Mouse (Mus musculus) left cerebral cortex, postnatal 14 days (tissue): ENCODE data around the gene Dlat. TPM values are rescaled to one million over a fixed set of nuclear protein-coding genes. Genes with fewer than 3 reads are reported as not detected.

Experiments used
- DNase-seq, 2 experiments: peaks; one replicate each; pipeline ENCODE4 v3.0.0; 2021 to 2022; ENCODE audit warnings: low spot score in 2 of 2, mixed read lengths in 1 of 2
- intact Hi-C: fragments of 180-260 bp; cut with DNase I; formaldehyde crosslinking; loops from one replicate; pipeline ENCODE4 v1.15.1; 2025
- long read RNA-seq, 2 experiments: library from polyadenylated mRNA; stranded (forward); transcript quantifications; one replicate each; pipeline ENCODE4 v2.0.0; 2021
- total RNA-seq, 2 experiments: library from RNA; stranded (reverse); gene quantifications; 2 replicates each; pipeline ENCODE4 v1.2.3; 2021

Dlat gene
- total RNA-seq, result 100 to 1,000 TPM; 128 to 134 TPM
- long read RNA-seq, experiment 1, full-length matches to known transcripts, result 274 of 297 reads
- long read RNA-seq, experiment 1, partial matches to known transcripts, result 9 of 297 reads
- long read RNA-seq, experiment 1, other reads (novel, unspliced or antisense), result 14 of 297 reads
- long read RNA-seq, experiment 2, full-length matches to known transcripts, result 231 of 253 reads
- long read RNA-seq, experiment 2, partial matches to known transcripts, result 12 of 253 reads
- long read RNA-seq, experiment 2, other reads (novel, unspliced or antisense), result 10 of 253 reads

DNA sequence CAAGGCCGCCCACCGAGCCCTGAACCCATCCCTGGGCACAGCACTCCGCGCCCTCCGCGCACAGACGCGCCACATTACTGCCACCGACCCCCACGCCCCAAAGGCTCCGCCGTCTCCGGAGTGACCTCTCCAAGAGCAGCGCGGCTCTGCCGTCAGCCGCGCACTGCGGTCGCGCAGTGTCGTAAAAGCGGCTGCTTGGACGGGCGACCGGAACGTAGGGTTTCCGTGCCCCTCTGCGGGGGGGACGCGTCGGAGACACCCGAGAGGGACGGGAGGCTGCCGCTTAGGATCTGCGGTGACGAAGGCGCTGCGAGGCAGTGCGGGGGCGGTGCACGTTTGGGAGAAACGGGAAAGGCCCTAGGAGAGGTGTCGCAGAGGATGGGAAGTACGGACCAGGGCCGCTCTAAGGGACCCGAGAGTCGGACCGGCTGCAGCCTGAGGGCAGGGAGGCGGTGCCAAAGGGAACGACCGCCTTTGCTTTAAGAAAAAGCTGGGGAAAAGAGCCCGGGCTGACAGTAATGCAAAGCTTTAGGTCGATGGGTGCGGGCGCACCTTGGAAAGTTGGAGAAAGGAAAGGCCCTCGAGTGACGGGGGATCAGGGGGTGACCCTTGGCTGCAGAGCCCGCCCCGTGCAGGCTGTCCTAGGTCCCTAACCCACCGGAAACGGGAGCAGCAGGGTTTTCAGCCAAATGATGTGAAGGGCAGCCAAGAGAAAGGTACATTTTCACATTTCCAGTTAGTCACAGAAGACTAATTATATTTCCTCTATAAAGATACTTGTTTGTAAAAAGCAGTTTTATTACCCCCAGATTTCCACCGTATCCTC, at the start of gene Dlat:
Gene Dlat (minus strand): TSS at position 389 of the 826 bp plus-strand sequence.
- peak; percentile 85 to 88 for DNase-seq
- intact Hi-C loops, result no loop called here

DNA sequence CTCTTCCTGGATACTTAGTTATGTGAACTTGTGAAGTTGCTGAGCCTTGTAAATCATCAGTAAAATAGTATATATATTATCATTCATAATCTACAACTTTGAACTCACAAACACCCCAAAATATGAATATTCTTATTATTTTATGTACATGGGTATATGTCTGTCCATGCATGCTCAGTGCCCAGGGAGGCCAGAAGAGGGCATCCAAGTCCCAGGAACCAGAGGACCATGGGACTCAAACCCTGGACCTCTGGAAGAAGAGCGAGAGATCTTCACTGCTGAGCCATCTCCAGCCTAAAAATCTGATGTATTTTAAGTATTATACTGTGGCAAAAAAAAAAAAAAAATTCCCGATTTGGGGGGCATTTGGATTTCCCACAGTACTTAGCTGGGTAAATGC, 49.5 kb upstream of the Dlat start:
- intact Hi-C loops, result no loop called here
- DNase-seq, result peak in 1 of 2 experiments; percentile 34

DNA sequence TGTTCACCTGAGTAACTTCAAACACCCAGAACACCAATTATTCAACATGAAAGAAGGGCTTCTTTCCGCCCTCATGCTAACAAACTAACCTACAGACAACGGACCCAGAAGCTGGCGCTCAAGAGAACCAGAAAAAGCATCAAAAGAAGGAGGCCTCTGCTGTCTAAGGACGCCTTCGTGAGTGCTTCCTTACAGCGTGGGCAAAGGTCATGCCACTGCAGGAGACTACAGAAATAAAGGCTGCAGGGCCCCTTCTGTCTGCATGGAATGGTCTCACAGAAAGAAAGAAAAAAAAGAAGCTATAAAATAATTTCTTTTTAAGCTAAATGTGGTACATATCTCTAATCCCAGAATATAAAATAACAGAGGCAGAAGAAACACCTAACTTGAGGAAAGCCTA, 45.3 kb upstream of the Dlat start:
- no peak for DNase-seq
- intact Hi-C loops, result no loop called here

DNA sequence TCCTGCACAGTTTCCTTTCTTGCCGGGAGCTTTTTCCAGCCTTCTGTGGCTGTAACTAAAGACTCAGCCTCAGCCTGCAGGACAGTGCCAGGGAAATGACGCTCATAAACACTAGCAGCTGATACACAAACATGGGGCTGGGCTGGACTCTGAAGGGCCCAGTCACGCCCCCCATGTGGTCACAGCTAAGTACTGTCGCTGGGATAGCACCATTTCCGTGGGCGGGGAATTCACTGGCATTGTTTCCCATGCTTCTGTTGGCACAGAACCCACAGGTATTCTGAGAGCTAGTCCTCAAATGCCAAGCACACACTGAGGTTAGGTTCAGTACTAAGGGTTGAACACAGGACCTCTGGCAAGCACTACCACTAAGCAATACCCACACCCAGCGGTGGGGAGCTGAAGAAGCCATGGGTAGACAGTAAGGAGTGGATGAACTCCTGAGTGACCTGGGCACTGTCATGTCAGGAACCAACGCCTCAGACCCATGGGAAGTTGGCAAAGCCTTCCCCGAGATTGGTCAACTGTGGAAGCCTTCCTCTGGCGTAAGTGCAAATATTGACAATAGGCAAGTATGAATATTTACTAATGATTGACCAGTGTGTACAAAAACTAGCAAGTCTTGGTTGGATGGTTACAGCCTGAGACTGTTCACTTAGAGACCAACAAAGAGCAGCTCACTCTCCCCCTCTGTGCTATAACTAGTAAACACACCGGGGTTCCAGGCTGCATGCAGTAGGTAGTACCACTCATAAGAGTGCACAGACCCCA, 41.5 kb upstream of the Dlat start:
- peak in 1 of 2 experiments; percentile 55 for DNase-seq
- intact Hi-C loops, result no loop called here

DNA sequence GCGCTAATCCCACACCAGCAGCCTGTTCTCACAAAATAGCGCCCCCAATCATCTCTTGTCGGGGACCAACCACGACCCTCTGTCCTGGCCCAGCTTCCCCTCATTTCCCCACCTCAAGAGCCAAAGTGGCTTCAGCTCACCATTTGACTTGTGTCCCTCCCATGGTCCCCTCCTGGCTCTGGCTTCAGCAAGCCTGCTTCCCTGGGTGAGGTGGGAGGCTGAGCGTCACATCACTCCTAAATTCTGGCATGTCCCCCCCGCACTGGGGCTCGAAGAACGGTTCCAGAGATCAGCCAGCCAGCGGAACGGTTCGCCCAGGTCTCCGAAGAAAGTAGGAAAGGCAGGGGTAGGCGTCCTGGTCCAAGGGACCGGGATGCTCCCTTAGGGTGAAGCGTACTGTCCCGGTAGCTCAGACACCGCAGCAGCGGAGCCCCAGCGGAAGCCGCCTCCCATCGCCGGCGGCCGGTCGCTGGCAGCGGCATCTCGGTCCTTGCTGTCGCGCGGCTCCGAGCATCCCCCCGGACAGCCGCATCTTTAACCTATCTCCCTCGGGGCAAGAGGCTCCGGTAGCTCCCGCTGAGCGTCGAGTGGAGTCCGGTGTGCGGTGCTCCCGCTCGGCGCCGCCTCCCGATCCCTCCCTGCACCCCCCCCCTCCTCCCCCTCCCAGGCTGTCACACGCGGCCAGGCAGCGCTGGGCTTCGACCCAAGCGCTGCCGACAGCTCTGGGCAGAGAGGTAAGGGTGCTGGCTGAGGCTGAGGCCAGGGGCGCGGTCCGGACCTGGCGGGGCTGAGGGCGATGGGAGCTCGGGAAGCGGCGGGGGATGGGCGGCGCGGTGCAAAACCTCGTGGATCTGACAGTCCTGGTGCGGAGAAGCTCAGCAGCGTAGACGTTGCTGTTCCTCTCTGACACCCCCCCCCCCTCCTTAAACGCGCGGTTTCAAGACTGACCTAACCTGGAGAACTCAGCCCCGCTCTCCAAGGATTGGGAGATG, 39.1 kb upstream of the Dlat start:
- intact Hi-C loops, result loop anchor here (5.0 kb wide), 3 partner anchors 34 to 69 kb away; partner anchors contain the start of genes Cryab, Fdxacb1 and Hspb2
- peak; percentile 40 to 41 for DNase-seq

DNA sequence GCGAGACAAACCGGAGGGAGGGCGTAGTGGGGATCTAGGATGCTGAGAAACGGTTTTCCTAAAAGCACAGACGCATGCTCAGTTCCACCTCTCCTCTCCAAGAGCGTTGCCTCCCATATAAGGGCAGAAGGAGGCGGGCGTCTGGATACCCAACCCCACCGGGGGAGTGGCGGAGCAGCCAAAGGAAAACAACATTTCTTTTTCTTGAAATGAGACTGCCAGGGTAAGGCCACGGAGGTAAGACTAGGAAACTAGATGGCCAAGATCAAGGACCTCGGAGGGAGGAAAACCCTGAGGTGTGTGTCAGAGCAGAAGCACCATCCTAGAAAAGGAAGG, 38.1 kb upstream of the Dlat start:
- intact Hi-C loops, result loop anchor here (5.0 kb wide), 3 partner anchors 35 to 70 kb away; partner anchors contain the start of genes Cryab, Fdxacb1 and Hspb2
- peak; percentile 82 to 86 for DNase-seq

DNA sequence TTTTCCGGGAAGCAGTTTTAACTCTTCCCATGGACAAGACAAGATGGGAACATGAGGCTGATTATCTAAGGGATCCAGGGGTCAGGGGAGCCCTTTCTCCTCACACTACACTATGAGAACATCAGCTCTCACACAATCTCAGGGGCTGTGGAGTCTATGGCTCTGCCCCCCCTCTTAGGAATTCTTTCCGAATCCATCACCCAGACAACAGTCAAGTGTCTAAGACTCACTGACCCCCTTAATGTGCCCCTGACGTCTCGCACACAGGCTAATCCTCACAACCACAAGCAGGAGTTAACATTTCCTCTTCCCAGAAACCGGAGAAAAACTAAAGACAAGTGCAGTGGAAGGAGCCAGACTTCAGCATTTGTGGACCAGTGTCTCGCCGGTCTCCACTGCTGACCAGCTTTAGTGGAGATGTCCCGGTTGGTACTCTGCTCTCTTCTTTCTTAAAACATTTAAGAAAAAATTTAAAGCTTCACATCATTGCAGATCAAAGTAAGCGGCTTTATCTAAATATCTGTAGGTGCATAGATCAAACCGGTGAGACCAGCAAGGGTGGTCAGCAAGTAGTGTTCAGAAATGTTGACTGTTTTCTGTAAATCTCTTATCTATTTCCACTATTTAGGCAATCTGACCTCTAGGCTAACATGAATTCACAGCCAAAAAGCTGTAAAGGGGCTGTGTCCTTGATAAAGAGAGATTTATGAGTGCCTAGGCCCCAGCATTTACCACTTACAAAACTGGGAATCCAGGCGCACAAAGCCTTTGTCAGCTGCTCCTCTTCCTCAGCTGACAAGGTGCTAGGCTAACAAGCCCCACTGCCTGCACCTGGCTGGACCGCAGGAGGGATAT, 37.5 kb upstream of the Dlat start:
- DNase-seq, result no peak
- intact Hi-C loops, result loop anchor here (5.0 kb wide), 3 partner anchors 35 to 70 kb away; partner anchors contain the start of genes Cryab, Fdxacb1 and Hspb2

DNA sequence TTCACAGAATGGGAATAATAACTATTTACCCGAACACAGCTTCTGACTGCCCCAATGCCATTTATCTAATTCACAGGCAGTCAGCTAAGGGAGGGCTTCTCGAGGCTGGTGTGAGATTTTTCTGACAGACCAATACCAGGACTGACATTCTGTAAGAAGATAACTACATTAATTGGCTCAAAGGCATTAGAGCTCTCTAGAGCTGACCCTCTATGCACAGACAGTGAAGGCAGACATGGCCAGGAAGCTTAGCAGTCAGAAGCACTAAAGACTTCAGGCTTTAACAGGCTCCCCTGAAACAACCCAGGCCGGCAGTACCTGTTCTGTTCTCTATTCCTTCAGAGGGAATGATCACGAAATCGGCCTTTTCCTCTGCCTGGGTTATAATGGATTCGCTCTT, 35.6 kb upstream of the Dlat start:
- intact Hi-C loops, result loop anchor here (5.0 kb wide), 3 partner anchors 37 to 72 kb away; partner anchors contain the start of genes Cryab, Fdxacb1 and Hspb2
- DNase-seq, result no peak

DNA sequence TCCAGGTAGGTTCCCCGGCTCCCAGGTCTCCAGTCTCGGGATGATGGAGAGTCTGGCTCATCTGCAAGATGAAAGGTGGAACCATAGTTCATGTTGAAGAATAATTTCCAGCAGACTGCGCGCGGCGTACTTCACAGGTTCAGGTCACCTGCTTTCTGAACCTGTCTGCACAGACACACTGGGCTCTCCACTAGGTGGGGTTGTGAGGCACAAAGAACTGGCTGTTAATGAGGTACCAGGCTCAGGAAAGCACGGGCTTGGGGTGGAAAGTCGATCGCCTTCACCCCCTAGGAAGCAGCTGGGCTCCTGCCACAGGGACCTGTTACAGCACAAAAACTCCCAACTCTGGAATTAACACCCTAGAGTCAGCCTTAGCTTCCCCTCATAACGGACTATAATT, 34.1 kb upstream of the Dlat start:
- intact Hi-C loops, result no loop called here
- DNase-seq, result peak; percentile 40 to 45

DNA sequence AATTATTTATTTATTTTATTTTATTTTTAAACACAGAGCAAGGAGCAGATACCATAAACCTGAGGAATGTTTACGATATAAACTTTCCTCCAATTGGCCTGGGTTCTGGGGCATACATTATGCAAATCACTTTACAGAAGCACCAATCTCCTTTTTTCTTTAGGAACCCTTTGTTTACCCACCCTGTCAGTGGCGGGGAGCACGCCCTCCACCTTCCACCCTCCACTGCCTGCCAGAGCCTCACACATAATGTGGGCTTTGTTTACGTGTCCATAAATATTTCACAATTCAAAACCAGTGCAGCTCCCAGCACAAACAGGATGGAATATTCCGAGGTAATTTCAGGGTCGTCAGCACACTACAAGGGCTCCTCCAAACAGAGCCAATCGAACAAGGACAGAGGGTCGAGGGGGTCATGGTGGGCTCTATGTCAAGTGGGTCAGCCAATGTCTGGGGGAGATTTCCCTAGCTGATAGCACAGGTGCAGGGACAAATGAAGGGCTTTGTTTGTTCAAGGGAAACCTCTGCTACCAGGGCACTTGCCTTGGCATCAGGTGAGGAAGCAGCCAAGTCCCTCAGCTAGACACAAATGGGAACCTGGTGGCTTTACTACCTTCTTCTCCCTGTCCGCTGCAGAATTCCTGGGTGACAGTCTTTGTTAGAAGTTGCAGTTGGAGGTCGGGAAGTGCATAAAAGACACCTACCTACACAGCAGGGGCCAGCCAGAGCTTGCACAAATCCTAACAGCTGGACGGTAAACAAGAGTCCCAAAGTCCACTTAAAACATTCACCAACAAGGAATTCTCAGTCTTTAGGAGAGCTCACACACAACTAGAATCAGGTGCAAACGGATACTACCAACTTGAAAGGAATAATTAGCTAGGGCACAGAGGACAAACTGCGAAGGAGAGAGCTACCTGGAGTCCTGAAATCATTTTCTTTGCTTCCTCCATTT, 33.3 kb upstream of the Dlat start:
- intact Hi-C loops, result no loop called here
- no peak for DNase-seq

DNA sequence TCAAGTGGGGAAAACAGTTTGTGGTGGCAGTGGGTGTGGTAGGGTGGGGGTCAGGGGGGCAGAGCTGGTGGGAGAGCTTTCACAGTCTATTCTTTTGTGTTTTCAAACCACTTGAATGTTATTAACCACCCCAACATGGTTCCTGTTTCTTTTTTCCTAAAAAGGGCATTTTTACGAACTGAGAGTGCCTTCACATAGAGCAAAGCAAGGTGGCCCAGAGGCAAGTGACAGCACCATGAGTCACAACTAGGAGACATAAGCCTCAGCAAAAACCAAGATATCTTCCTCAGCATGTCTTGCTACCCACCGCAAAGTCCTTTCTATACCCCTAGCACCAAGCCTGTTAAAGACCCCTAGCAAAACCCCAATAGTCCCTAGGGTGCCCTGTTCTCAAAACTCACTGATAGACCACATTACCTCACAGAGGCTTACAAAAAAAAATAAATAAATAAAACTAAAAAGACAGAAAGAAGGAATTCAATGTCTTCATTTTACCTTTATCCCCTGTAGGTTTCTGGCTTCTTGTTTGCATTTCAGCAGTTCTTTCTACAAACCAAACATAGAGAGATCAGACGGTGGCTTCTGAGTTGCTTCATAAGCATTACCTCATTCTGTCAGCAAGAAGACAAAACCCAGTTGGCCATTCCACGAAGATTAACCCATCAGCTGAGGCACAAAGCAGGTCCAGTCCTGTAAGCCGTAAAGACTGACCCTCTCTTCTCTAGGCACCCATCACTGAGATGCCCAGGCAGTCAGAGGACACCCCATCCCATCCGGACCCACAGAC, 27.5 kb upstream of the Dlat start:
- no peak for DNase-seq
- intact Hi-C loops, result no loop called here

DNA sequence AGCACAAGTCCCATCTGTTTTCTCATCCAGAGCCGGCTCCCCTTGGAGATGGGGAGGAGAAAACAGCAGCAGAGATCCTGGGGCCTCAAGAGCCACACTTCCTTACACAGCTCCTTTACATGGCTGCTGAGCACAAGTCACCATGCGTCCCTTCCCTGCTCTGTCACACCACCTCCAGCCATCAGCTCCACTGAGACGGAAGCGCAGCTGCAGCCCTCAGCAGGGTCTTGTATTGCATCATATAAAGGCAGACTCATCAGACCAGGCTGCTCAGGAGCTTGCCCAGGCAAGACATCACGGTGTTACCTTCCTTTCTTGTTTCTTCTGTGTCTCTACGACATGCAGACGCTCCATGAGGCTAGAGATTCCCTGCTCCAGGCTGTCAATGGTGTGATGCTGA, 22.1 kb upstream of the Dlat start:
- no peak for DNase-seq
- intact Hi-C loops, result no loop called here

DNA sequence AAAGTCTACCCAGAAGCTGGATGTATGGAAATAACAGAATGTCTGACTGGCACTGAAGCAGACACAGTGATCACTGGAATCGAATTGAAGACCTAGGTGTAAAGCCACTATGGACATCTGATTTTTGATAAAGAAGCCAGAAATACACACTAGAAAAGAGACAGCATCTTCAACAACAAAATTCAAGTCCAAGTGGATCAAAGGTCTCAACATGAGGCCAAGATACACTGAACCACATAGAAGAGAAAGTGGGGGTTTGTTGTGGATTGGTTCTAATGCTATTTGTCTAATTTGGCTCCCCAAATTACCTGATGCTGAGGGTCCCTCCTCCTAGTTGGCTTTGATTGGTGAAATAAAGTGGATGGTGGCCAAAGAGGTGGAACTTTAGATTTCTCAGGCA, 19.8 kb upstream of the Dlat start:
- intact Hi-C loops, result no loop called here

DNA sequence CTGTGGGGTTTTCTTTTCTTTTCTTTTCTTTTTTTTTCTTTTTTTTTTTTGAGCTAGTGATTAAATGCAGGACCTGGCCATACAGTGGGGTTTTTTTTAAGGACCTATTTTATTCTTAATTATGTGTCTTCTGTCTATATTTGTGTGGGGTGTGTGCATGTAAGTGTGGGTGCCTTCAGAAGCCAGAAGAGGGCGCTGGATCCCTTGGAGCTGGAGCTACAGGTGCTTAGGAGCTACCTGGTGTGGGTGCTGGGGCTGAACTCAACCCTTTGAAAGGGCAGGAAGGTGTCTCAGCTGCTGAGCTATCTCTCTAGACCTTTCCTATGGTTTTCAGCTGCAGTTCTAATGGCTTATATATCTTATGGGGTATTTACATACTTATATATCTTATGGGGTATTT, 15.2 kb upstream of the Dlat start:
- intact Hi-C loops, result no loop called here
- DNase-seq, result no peak

More for the DNA sequence above, 19.8 kb upstream of the Dlat start:
- no peak for DNase-seq

DNA sequence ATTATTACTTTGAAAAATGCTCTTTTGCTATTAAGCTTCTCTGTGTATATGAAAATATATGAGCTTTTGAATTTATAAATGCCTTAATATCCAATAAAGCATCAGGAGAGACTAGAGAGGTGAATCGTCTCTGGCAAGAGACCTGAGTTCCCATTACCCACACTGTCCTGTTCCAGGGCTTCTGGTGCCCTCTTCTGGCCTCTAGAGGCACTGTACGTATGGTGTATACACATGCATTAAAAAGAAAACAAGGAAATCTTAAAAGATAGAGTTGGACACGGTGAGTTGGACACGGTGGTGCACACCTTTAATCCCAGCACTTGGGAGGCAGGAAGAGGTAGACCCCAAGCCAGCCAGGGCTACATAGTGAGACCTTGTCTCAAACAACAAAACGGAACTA, 11.1 kb upstream of the Dlat start:
- intact Hi-C loops, result no loop called here
- DNase-seq, result peak; percentile 59 to 66
